In genomic region chr1:143733914-143734410, GRCm38 (mm10) we compare ENCODE assay signal across 19 mouse cellular contexts.
"Had no signal": no experiment of that assay in that cellular context is flagged by ENCODE, and none has a peak within 500 bp of the region (broad histone marks: within the 10 kb centered on the region; RNA-seq: fewer than 3 reads in every experiment).

No protein-coding gene starts in this region.

- H3K27me3 ChIP-seq: midbrain, embryonic 12.5 days; neural tube, embryonic 13.5 days; neural tube, embryonic 15.5 days had no signal

- H3K9me3 ChIP-seq: midbrain, embryonic 10.5 days; midbrain, embryonic 12.5 days; neural tube, embryonic 13.5 days; neural tube, embryonic 15.5 days had no signal

- H3K4me2 ChIP-seq: lung, embryonic 14.5 days; midbrain, embryonic 12.5 days; neural tube, embryonic 13.5 days; neural tube, embryonic 15.5 days had no signal

- H3K4me3 ChIP-seq: midbrain, embryonic 10.5 days; midbrain, embryonic 12.5 days; myocyte; neural tube, embryonic 13.5 days; neural tube, embryonic 15.5 days had no signal

- H3K4me1 ChIP-seq: midbrain, embryonic 10.5 days; midbrain, embryonic 12.5 days; neural tube, embryonic 13.5 days had no signal

- DNase-seq: lung, adult 18-20 months; lung, embryonic 14.5 days; lung, postnatal 10 days; lung, postnatal 4 days; midbrain, embryonic 14.5 days; retina, postnatal 1 day; right cerebral cortex, adult 18-20 months; right cerebral cortex, postnatal 25 days; right cerebral cortex, postnatal 4 days; spleen, adult 18-20 months; thymus, adult 18-20 months; thymus, postnatal 25 days; thymus, postnatal 4 days had no signal

- ATAC-seq: midbrain, embryonic 16.5 days had no signal

- H3K27ac ChIP-seq: midbrain, embryonic 10.5 days; midbrain, embryonic 12.5 days; neural tube, embryonic 13.5 days; neural tube, embryonic 15.5 days had no signal

- H3K36me3 ChIP-seq: midbrain, embryonic 10.5 days; midbrain, embryonic 12.5 days; neural tube, embryonic 13.5 days; neural tube, embryonic 15.5 days had no signal

- H3K9ac ChIP-seq: lung, embryonic 14.5 days; midbrain, embryonic 12.5 days; neural tube, embryonic 13.5 days; neural tube, embryonic 15.5 days had no signal
